ENCODE assay signal across 32 mouse cellular contexts in genomic region chr16:53156352-53156751, GRCm38 (mm10).
"Had no signal": no experiment of that assay in that cellular context is flagged by ENCODE, and none has a peak within 500 bp of the region (broad histone marks: within the 10 kb centered on the region; RNA-seq: fewer than 3 reads in every experiment).

No protein-coding gene starts in this region.

- H3K9ac ChIP-seq: limb, embryonic 12.5 days; limb, embryonic 13.5 days; limb, embryonic 15.5 days; liver, embryonic 12.5 days; liver, embryonic 13.5 days; liver, embryonic 14.5 days; liver, embryonic 15.5 days; liver, postnatal 0 days; lung, embryonic 14.5 days; lung, embryonic 15.5 days; midbrain, embryonic 12.5 days; midbrain, embryonic 13.5 days; midbrain, embryonic 15.5 days; neural tube, embryonic 12.5 days had no signal

- H3K27me3 ChIP-seq: limb, embryonic 12.5 days; limb, embryonic 13.5 days; limb, embryonic 15.5 days; liver, embryonic 12.5 days; liver, embryonic 13.5 days; liver, embryonic 15.5 days; lung, embryonic 15.5 days; megakaryocyte, embryonic 14.5 days; midbrain, embryonic 12.5 days; midbrain, embryonic 13.5 days; midbrain, embryonic 15.5 days; neural tube, embryonic 12.5 days had no signal

- H3K36me3 ChIP-seq: limb, embryonic 10.5 days; limb, embryonic 12.5 days; limb, embryonic 13.5 days; limb, embryonic 15.5 days; liver, embryonic 12.5 days; liver, embryonic 13.5 days; liver, embryonic 15.5 days; lung, embryonic 15.5 days; midbrain, embryonic 10.5 days; midbrain, embryonic 12.5 days; midbrain, embryonic 13.5 days; midbrain, embryonic 15.5 days; neural tube, embryonic 12.5 days had no signal

- H3K27ac ChIP-seq: limb, embryonic 10.5 days; limb, embryonic 12.5 days; limb, embryonic 13.5 days; limb, embryonic 15.5 days; liver, embryonic 12.5 days; liver, embryonic 13.5 days; liver, embryonic 14.5 days; liver, embryonic 15.5 days; lung, embryonic 15.5 days; macrophage; midbrain, embryonic 10.5 days; midbrain, embryonic 12.5 days; midbrain, embryonic 13.5 days; midbrain, embryonic 15.5 days; neural tube, embryonic 12.5 days had no signal

- H3K4me1 ChIP-seq: limb, embryonic 10.5 days; limb, embryonic 12.5 days; limb, embryonic 13.5 days; limb, embryonic 15.5 days; liver, embryonic 12.5 days; liver, embryonic 13.5 days; liver, embryonic 15.5 days; lung, embryonic 15.5 days; megakaryocyte, embryonic 14.5 days; midbrain, embryonic 10.5 days; midbrain, embryonic 12.5 days; midbrain, embryonic 13.5 days; midbrain, embryonic 15.5 days; neural tube, embryonic 12.5 days had no signal

- ATAC-seq: liver, embryonic 12.5 days; liver, postnatal 0 days; lung, postnatal 0 days; midbrain, embryonic 13.5 days; midbrain, embryonic 15.5 days; midbrain, embryonic 16.5 days had no signal

- H3K9me3 ChIP-seq: limb, embryonic 10.5 days; limb, embryonic 12.5 days; limb, embryonic 13.5 days; limb, embryonic 15.5 days; liver, embryonic 12.5 days; liver, embryonic 13.5 days; liver, embryonic 15.5 days; lung, embryonic 15.5 days; megakaryocyte, embryonic 14.5 days; midbrain, embryonic 10.5 days; midbrain, embryonic 12.5 days; midbrain, embryonic 13.5 days; midbrain, embryonic 15.5 days; neural tube, embryonic 12.5 days had no signal

- H3K4me3 ChIP-seq: limb, embryonic 10.5 days; limb, embryonic 12.5 days; limb, embryonic 13.5 days; limb, embryonic 15.5 days; liver, embryonic 12.5 days; liver, embryonic 13.5 days; liver, embryonic 15.5 days; lung, embryonic 15.5 days; megakaryocyte, embryonic 14.5 days; midbrain, embryonic 10.5 days; midbrain, embryonic 12.5 days; midbrain, embryonic 13.5 days; midbrain, embryonic 15.5 days; myocyte; neural tube, embryonic 12.5 days had no signal

- H3K4me2 ChIP-seq: limb, embryonic 12.5 days; limb, embryonic 13.5 days; limb, embryonic 15.5 days; liver, embryonic 11.5 days; liver, embryonic 12.5 days; liver, embryonic 13.5 days; liver, embryonic 15.5 days; lung, embryonic 14.5 days; lung, embryonic 15.5 days; midbrain, embryonic 11.5 days; midbrain, embryonic 12.5 days; midbrain, embryonic 13.5 days; midbrain, embryonic 15.5 days; neural tube, embryonic 12.5 days had no signal

- DNase-seq: left cerebral cortex, postnatal 4 days; liver; liver, embryonic 13.5 days; liver, postnatal 0 days; lung, adult 18-20 months; lung, adult 2 months; lung, embryonic 14.5 days; lung, postnatal 10 days; lung, postnatal 14 days; lung, postnatal 36 days; lung, postnatal 4 days; midbrain, embryonic 14.5 days had no signal
